Mouse (Mus musculus) G1E (cell line): ENCODE measurements around the gene Olfr798. TPM values are rescaled to one million over a fixed set of nuclear protein-coding genes. Genes with fewer than 3 reads are reported as not detected.

Experiments
- ATAC-seq: 2 replicates; pipeline ENCODE4 v1.8.0; 2016; ENCODE audit warnings: mild to moderate bottlenecking; ENCODE audit not compliant: insufficient number of reproducible peaks, poor library complexity, low FRiP score, severe bottlenecking; ENCODE audit errors: extremely low read depth
- DNase-seq: peaks from one replicate; pipeline ENCODE4 v3.0.0; 2012; ENCODE audit warnings: low spot score
- H3K27me3 ChIP-seq: 2 replicates; pipeline ENCODE4 v1.6.1; 2012; ENCODE audit warnings: mild to moderate bottlenecking, low read length, inconsistent platforms; ENCODE audit not compliant: insufficient read depth
- H3K36me3 ChIP-seq: replicated peaks from 2 replicates; pipeline ENCODE3; 2012; ENCODE audit warnings: mild to moderate bottlenecking, inconsistent platforms
- H3K4me1 ChIP-seq: 2 replicates; pipeline ENCODE4 v1.6.1; 2012; ENCODE audit warnings: low read depth, low read length, inconsistent platforms, mixed read lengths; ENCODE audit not compliant: insufficient read depth
- H3K4me3 ChIP-seq: 2 replicates; pipeline ENCODE4 v1.5.1; 2012; ENCODE audit warnings: low read depth, mild to moderate bottlenecking, inconsistent platforms, low read length, moderate library complexity, mixed read lengths
- H3K9me3 ChIP-seq: replicated peaks from 2 replicates; pipeline ENCODE4 v1.6.1; 2012; ENCODE audit warnings: inconsistent platforms
- CTCF ChIP-seq: IDR thresholded peaks from 2 replicates; pipeline ENCODE4 v1.5.1; 2012; ENCODE audit warnings: low read depth, low read length, inconsistent platforms, mixed read lengths
- GATA1 ChIP-seq: IDR thresholded peaks from 2 replicates; pipeline ENCODE4 v1.6.1; 2012; ENCODE audit warnings: borderline replicate concordance, low read length, inconsistent platforms, mixed read lengths
- GATA2 ChIP-seq: IDR thresholded peaks from 2 replicates; pipeline ENCODE4 v1.6.1; 2012; ENCODE audit warnings: low read depth, low read length, inconsistent platforms, borderline replicate concordance
- POLR2AphosphoS5 ChIP-seq: IDR thresholded peaks from 2 replicates; pipeline ENCODE4 v1.6.1; 2012; ENCODE audit warnings: low read depth, low read length, inconsistent platforms; ENCODE audit not compliant: insufficient replicate concordance
- TAL1 ChIP-seq: conservative IDR thresholded peaks from 2 replicates; pipeline ENCODE4 v1.6.1; 2012; ENCODE audit warnings: low read depth, low read length, inconsistent platforms, mixed read lengths
- polyA plus RNA-seq: library from polyadenylated mRNA; stranded (reverse); fragments of >175 nt; gene quantifications from 2 replicates; pipeline ENCODE4 v1.2.3, GENCODE M21; 2012
- total RNA-seq, 2 experiments: library from RNA; stranded (forward) in 1 of 2; stranded (reverse) in 1 of 2; fragments of 200-1000 nt in 1 of 2; fragments of >200 nt in 1 of 2; fragmentation: Nextera tagmentation in 1 of 2; gene quantifications; 2 replicates each; pipeline ENCODE4 v1.2.3; 2014 to 2017

Gene Olfr798
- total RNA-seq (2014; fragmentation: Nextera tagmentation) (not detected in 2 replicates), total RNA-seq (2017) (0.06 TPM in 1 of 2 replicates, not detected in the other), polyA plus RNA-seq (not detected in 2 replicates)

DNA sequence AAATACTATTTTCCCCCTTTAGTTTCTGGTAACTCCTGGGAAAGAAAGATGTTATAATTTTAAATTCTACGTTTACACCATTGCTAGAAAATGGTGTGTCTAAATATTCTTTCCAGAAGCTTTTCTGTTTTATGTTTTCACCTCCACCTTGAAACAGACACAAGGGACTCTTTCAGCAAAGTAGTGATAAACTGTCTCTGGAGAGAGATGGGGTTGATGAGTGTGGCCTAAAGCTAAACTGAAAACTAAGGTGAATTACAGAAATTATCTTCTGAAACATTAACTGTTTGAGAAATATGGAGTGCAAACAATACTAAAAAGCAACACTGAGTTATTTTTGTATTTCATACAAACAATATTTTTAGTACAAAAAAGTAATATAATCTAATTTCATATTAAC is at the start of gene Olfr798:
TSS of gene Olfr798 (minus strand) at position 101 of the 400 bp plus-strand sequence.
- DNase-seq: no peak
- Histone ChIP-seq H3K4me1 (no peaks in the 10 kb centered on the region), H3K27me3 (no peaks in the 10 kb centered on the region), H3K4me3 (no peak within 1 kb of the TSS), H3K9me3 (no peaks in the 10 kb centered on the region), H3K36me3 (no peaks in the 10 kb centered on the region)
- TF ChIP-seq CTCF (no peak), TAL1 (no peak), POLR2AphosphoS5 (no peak), GATA1 (no peak), GATA2 (no peak)
- ATAC-seq: no peak

DNA sequence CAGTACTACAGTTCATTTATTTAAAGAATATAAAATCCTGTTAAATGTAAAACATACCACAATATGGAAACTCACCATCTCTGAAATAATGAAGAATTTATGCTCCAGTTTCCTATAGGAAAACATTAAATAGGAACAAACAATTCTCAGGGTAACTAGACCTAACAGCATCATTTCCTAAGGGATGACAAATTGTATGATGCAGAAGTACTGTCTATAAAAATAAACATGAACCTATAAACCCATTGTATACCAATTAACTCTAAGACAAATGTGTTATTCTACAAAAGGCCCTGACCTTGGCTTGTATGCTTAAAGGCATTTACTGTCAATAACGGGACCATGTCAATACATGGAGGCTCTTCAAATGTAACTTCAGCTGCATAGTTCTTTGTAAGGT is 46.0 kb upstream of the Olfr798 start, which contains the start of gene Olfr801:
TSS of gene Olfr801 (minus strand) at position 101 of the 400 bp plus-strand sequence.
- Histone ChIP-seq H3K36me3 (no peaks in the 10 kb centered on the region), H3K9me3 (no peaks in the 10 kb centered on the region), H3K4me1 (no peaks in the 10 kb centered on the region), H3K4me3 (no peak within 1 kb of the TSS), H3K27me3 (no peaks in the 10 kb centered on the region)
- no peak for DNase-seq
- TF ChIP-seq GATA1: no peak
- TF ChIP-seq TAL1: no peak
- no peak for TF ChIP-seq GATA2
- no peak for TF ChIP-seq CTCF
- no peak for TF ChIP-seq POLR2AphosphoS5
- ATAC-seq: no peak

DNA sequence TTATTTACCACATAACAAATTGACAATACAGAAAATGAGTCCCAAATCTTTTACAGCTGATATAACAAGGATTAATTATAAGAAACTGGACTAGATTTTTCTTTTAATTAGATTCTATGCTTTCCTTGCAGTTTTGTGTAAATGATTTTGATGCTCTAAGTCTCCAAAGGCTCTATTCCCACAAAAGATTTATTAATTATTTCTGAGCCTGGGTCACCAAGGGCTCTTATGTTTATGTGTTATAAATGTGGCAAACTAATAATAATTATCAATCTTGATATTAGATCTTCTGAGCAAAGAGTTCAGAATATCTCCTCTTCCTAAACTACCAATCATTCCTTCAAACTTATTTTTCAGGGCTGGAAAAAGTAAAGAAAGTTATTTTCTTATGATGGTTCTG is 29.7 kb upstream of the Olfr798 start, which contains the start of gene Olfr800:
TSS of gene Olfr800 (plus strand) at position 301 of the 400 bp plus-strand sequence.
- H3K4me1 ChIP-seq: no peaks in the 10 kb centered on the region
- ATAC-seq (no peak), DNase-seq (no peak)
- no peaks in the 10 kb centered on the region for H3K36me3 ChIP-seq
- no peaks in the 10 kb centered on the region for H3K9me3 ChIP-seq
- H3K27me3 ChIP-seq: no peaks in the 10 kb centered on the region
- H3K4me3 ChIP-seq: no peak within 1 kb of the TSS
- no peak for TF ChIP-seq TAL1
- no peak for TF ChIP-seq POLR2AphosphoS5
- no peak for TF ChIP-seq GATA1
- TF ChIP-seq CTCF: no peak
- TF ChIP-seq GATA2: no peak

DNA sequence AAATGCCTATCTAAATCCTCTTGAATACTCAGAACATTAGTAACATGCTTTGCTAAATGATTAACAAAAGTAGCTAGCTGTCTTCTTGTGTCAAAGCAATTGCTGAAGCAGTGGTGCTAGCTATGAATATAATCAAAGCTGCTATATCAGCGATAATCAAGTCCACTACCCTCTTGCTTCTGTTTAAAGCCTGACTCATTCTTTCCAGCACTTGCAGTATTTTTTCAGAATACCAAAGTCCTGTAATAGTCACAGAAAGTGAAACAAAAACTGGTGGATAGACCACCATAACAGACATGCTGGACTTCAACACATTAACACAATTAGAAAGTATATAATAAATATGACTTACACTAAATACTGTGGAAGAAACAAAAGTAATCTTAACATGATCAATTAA is 24.0 kb upstream of the Olfr798 start:
- ATAC-seq (no peak), DNase-seq (no peak)
- TF ChIP-seq GATA1 (no peak), GATA2 (no peak), POLR2AphosphoS5 (no peak), TAL1 (no peak), CTCF (no peak)
- Histone ChIP-seq H3K36me3 (no peaks in the 10 kb centered on the region), H3K4me1 (no peaks in the 10 kb centered on the region), H3K27me3 (no peaks in the 10 kb centered on the region), H3K4me3 (no peak overlapping the region), H3K9me3 (no peaks in the 10 kb centered on the region)

DNA sequence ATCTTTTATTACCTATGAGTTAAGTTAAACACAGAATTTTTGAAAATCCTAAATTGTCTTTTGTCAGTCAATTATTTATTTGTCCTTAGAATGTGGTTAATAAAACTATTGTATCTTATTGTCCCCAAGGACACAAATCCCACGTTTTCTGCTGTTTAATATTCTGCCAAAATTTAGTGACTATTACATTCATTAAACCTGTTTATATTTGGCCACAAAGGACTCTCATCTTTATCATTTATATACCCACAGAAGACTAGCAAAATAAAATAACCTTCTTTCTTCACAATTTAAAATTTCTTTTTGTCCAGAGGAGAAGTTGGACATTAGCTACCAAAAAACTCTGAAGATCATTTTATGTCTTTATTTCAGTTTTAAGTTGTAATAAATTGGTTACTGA is 9.4 kb upstream of the Olfr798 start, which contains the start of gene Olfr799:
TSS of gene Olfr799 (plus strand) at position 301 of the 400 bp plus-strand sequence.
- TF ChIP-seq GATA1 (no peak), CTCF (no peak), TAL1 (no peak), POLR2AphosphoS5 (no peak), GATA2 (no peak)
- no peaks in the 10 kb centered on the region for H3K27me3 ChIP-seq
- DNase-seq: no peak
- no peaks in the 10 kb centered on the region for H3K36me3 ChIP-seq
- no peaks in the 10 kb centered on the region for H3K9me3 ChIP-seq
- H3K4me3 ChIP-seq: no peak within 1 kb of the TSS
- ATAC-seq: no peak
- no peaks in the 10 kb centered on the region for H3K4me1 ChIP-seq

DNA sequence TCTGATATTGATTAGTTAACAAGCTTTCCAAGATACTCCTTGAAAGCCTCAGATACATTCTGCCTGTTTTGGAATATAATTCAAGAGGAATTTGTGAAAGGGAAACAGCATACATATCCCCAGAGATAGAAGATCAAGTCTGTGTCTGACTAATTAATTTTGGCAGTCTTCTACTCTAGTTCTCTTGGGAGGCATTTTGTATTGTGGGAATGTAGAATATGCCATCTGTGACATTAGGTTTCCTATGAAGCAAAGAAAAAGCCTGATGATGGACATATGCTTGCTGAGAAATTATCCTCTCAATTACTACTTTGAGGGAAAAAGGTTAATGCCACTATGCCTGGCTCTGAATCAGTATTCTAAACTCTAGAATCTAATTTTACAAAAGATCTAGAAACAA is 4.5 kb downstream of the Olfr798 start:
- no peak for TF ChIP-seq POLR2AphosphoS5
- no peak for TF ChIP-seq GATA1
- no peak for TF ChIP-seq GATA2
- no peak for TF ChIP-seq TAL1
- no peak for TF ChIP-seq CTCF
- H3K27me3 ChIP-seq: no peaks in the 10 kb centered on the region
- H3K4me3 ChIP-seq: no peak overlapping the region
- no peaks in the 10 kb centered on the region for H3K36me3 ChIP-seq
- H3K4me1 ChIP-seq: no peaks in the 10 kb centered on the region
- ATAC-seq: no peak
- DNase-seq: no peak
- no peaks in the 10 kb centered on the region for H3K9me3 ChIP-seq
